Mouse (Mus musculus) liver, postnatal 0 days (tissue): Measurements from ENCODE around the gene Ackr3. TPM values are rescaled to one million over a fixed set of nuclear protein-coding genes. Genes with fewer than 3 reads are reported as not detected.

Source experiments
- ATAC-seq: fragments of 200-750 bp; cut with Nextera tagmentation; 2 replicates; pipeline ENCODE4 v1.8.0; 2017; ENCODE audit warnings: mild to moderate bottlenecking, moderate library complexity
- DNase-seq: peaks from one replicate; pipeline ENCODE4 v3.0.0-alpha.2; 2016
- H3K27ac ChIP-seq: fragments of 300-500 bp; sonication (generic); 2 replicates; pipeline ENCODE4 v1.5.1; 2014; ENCODE audit warnings: antibody characterized with exemption, moderate library complexity, mild to moderate bottlenecking, low read depth
- H3K27me3 ChIP-seq: fragments of 300-500 bp; sonication (generic); 2 replicates; pipeline ENCODE4 v1.6.1; 2014; ENCODE audit warnings: low read length, control low read depth, mixed read lengths; ENCODE audit not compliant: insufficient read depth
- H3K36me3 ChIP-seq: fragments of 300-500 bp; sonication (generic); replicated peaks from 2 replicates; pipeline ENCODE4 v1.6.1; 2014; ENCODE audit warnings: mild to moderate bottlenecking, control low read depth, low read length, moderate library complexity, mixed read lengths; ENCODE audit not compliant: insufficient read depth
- H3K4me1 ChIP-seq: fragments of 300-500 bp; sonication (generic); 2 replicates; pipeline ENCODE4 v1.6.1; 2014; ENCODE audit warnings: antibody characterized with exemption, mild to moderate bottlenecking, control low read depth; ENCODE audit not compliant: insufficient read depth
- H3K4me2 ChIP-seq: fragments of 300-500 bp; sonication (generic); 2 replicates; pipeline ENCODE4 v1.6.1; 2014; ENCODE audit warnings: low read depth, mild to moderate bottlenecking, low read length, moderate library complexity, mixed read lengths
- H3K4me3 ChIP-seq: fragments of 300-500 bp; sonication (generic); 2 replicates; pipeline ENCODE4 v1.5.1; 2014; ENCODE audit warnings: low read depth, low read length
- H3K9ac ChIP-seq: fragments of 300-500 bp; sonication (generic); replicated peaks from 2 replicates; pipeline ENCODE4 v1.6.1; 2014; ENCODE audit warnings: mild to moderate bottlenecking, moderate library complexity
- H3K9me3 ChIP-seq: fragments of 300-500 bp; sonication (generic); 2 replicates; pipeline ENCODE4 v1.6.1; 2016; ENCODE audit warnings: mild to moderate bottlenecking, control low read depth, low read length, mixed read lengths
- CTCF ChIP-seq: sonication (generic); IDR thresholded peaks from 2 replicates; pipeline ENCODE4 v1.5.1; 2016; ENCODE audit warnings: antibody characterized with exemption, low read depth
- EP300 ChIP-seq: IDR thresholded peaks from 2 replicates; pipeline ENCODE4 v1.6.1; 2016; ENCODE audit warnings: antibody characterized with exemption, low read depth, mild to moderate bottlenecking
- WGBS: fragments of 180-500 bp; shearing (Covaris S2); extraction: QIAGEN DNeasy Blood & Tissue Kit; methylation state at CpG from one replicate; pipeline ENCODE4 v1.1.7; 2014; ENCODE audit not compliant: insufficient replicate concordance; 5-methylcytosine and 5-hydroxymethylcytosine counted together
- polyA plus RNA-seq: library from polyadenylated mRNA; unstranded; fragments of >200 nt; fragmentation: Nextera tagmentation; extraction: Ambion mirVana; gene quantifications from 2 replicates; pipeline ENCODE4 v1.2.1, GENCODE M21; 2015

Ackr3 gene
- polyA plus RNA-seq, 1 experiment from 2014 or later = 2.5 TPM

- Histone ChIP-seq H3K27ac (peak overlapping the region; percentile 69; the same call in 1 of the 2 replicates), H3K4me2 (no peak overlapping the region), H3K9ac (no peak overlapping the region), H3K27me3 (no peaks in the 10 kb centered on the region), H3K9me3 (no peaks in the 10 kb centered on the region), H3K4me3 (no peak overlapping the region), H3K36me3 (no peaks in the 10 kb centered on the region), H3K4me1 (peaks cover 13% of the 10 kb centered on the region)
- TF ChIP-seq EP300 (no peak), CTCF (no peak)
- DNase-seq = no peak
- WGBS = 73% methylated on average over 8 of the region's 8 CpGs
- no peak for ATAC-seq
Measured at GRCm38 (mm10) chr1:90246035-90246434, 42.3 kb downstream of the Ackr3 start.

DNA sequence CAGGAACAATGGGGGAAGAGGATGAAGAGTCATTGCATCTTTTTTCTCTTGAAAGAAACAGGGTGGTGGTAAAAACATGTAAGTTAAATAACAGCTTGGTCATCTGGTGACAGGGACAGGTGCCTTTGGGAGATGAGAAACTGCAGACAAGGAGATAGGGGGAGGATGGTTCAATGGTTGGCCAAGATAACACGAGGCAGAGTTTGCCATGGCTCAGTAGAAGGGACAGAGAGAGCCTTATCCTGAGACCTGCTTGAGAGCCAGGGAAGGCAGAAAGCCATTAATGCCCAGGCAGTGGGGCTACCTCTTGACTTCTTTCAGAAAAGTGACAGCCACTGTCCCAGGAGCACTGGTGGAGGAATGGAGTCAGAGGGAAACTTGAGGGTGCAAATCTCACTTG lies 43.0 kb downstream of the Ackr3 start:
- Histone ChIP-seq H3K4me2 (0 out of 2 replicates have a peak overlapping the region, but pooled peaks have one; percentile 9), H3K9ac (no peak overlapping the region)
- ATAC-seq = peak; percentile 85

GRCm38 (mm10) chr1:90247234-90247633 lies 43.5 kb downstream of the Ackr3 start:
- Histone ChIP-seq H3K27ac (peak overlapping the region; percentile 66), H3K4me2 (0 out of 2 replicates have a peak overlapping the region, but pooled peaks have one; percentile 23), H3K27me3 (no peaks in the 10 kb centered on the region), H3K9me3 (no peaks in the 10 kb centered on the region), H3K4me1 (peaks cover 13% of the 10 kb centered on the region), H3K4me3 (no peak overlapping the region), H3K36me3 (no peaks in the 10 kb centered on the region), H3K9ac (no peak overlapping the region; the same call in 1 of the 2 replicates)
- TF ChIP-seq CTCF (no peak), EP300 (no peak)
- 56% methylated on average over 4 of the region's 4 CpGs for WGBS
- DNase-seq (no peak), ATAC-seq (peak; percentile 22)

More for the DNA sequence above, 43.0 kb downstream of the Ackr3 start:
- 35% methylated on average over 1 of the region's 1 CpGs for WGBS
- no peak for DNase-seq
- Histone ChIP-seq H3K27ac (peak overlapping the region; percentile 69; the same call in 1 of the 2 replicates), H3K27me3 (no peaks in the 10 kb centered on the region), H3K4me1 (peaks cover 13% of the 10 kb centered on the region), H3K9me3 (no peaks in the 10 kb centered on the region), H3K4me3 (no peak overlapping the region), H3K36me3 (no peaks in the 10 kb centered on the region)
- TF ChIP-seq EP300 = peak; percentile 99
- no peak for TF ChIP-seq CTCF

GRCm38 (mm10) chr1:90247756-90248541 lies 44.2 kb downstream of the Ackr3 start:
- ATAC-seq (peak; percentile 77), DNase-seq (no peak)
- no peak overlapping the region for H3K4me3 ChIP-seq
- TF ChIP-seq EP300 (peak; percentile 87), CTCF (no peak)
- no peaks in the 10 kb centered on the region for H3K27me3 ChIP-seq
- H3K9me3 ChIP-seq = no peaks in the 10 kb centered on the region
- peak overlapping the region; percentile 23 for H3K4me2 ChIP-seq
- H3K36me3 ChIP-seq = no peaks in the 10 kb centered on the region
- peaks cover 13% of the 10 kb centered on the region for H3K4me1 ChIP-seq
- peak overlapping the region; percentile 21 for H3K9ac ChIP-seq
- peak overlapping the region; percentile 66 for H3K27ac ChIP-seq
- WGBS = 68% methylated on average over 8 of the region's 8 CpGs

DNA sequence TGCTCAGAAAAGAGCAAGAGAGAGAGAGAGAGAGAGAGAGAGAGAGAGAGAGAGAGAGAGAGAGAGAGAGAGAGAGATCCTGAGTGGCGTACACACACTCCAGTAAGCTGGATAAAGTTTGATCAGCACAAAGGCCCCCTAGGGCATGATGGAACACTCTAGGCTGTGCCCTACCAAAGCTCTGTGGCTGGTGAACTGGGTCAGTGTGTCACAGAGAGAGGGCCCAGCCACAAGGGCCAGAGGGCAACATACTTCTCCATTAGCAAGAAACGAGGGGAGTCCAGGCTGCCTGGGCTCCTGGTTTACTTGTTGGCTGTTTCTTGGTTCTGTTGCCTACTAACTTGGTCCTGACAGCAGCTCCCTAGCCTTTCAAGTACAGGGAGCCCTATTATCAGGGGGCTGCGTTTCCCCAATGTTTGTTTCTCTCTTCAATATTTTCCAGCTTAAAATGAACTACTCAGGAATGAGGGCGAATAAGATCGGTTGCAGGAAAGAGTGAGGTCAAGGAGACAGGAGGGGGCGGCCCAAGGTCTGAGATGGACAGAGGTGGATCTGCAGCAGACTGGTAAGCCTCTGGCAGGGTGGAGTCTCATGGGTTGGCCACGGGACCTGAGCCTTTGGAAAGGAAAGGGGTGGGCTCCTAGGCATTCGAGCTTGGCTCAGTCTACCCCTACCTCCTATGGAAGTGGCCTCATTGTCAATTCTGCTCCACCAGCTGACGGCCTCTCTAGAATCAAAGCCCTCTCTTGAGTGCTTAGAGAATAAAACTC lies 45.4 kb downstream of the Ackr3 start:
- ATAC-seq = no peak
- TF ChIP-seq EP300 (no peak), CTCF (no peak)
- H3K4me2 ChIP-seq = no peak overlapping the region
- no peaks in the 10 kb centered on the region for H3K9me3 ChIP-seq
- 68% methylated on average over 9 of the region's 9 CpGs for WGBS
- H3K4me1 ChIP-seq = peaks cover 13% of the 10 kb centered on the region
- DNase-seq = no peak
- no peak overlapping the region for H3K9ac ChIP-seq
- H3K27ac ChIP-seq = no peak overlapping the region; the same call in none of the 2 replicates
- H3K4me3 ChIP-seq = no peak overlapping the region
- H3K27me3 ChIP-seq = no peaks in the 10 kb centered on the region
- no peaks in the 10 kb centered on the region for H3K36me3 ChIP-seq

DNA sequence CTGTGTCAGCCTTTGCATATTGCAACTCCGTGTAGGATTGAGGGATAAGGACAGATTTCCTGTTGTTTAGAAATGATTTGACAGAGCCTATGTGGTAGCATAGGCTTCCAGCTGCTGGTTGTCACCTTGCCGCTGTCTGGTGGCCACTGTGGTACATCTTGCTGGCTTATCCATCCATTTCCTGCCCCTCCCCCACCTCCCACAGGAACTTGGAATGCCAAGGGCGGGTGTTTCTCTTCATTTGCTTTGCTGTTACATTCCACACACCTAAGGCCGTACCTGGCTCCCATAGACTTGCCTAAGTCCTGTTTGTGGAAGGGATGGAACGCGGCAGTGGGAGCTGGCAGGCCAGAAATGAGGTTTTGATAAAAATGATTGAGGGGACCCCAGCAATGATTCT lies 46.6 kb downstream of the Ackr3 start:
- Histone ChIP-seq H3K27ac (no peak overlapping the region), H3K4me2 (no peak overlapping the region), H3K4me1 (peaks cover 13% of the 10 kb centered on the region), H3K9me3 (no peaks in the 10 kb centered on the region), H3K9ac (no peak overlapping the region), H3K4me3 (no peak overlapping the region), H3K27me3 (no peaks in the 10 kb centered on the region), H3K36me3 (no peaks in the 10 kb centered on the region)
- 71% methylated on average over 6 of the region's 6 CpGs for WGBS
- no peak for DNase-seq
- no peak for ATAC-seq
- TF ChIP-seq EP300 (no peak), CTCF (no peak)
